Mouse (Mus musculus) CH12.LX (cell line): ENCODE results near the gene Pdk2. TPM values are rescaled to one million over a fixed set of nuclear protein-coding genes. Genes with fewer than 3 reads are reported as not detected.

ENCODE experiments used
- DNase-seq: peaks from one replicate; pipeline ENCODE4 v3.0.0-alpha.2; 2013; ENCODE audit errors: extremely low read depth
- H3K27ac ChIP-seq: 2 replicates; pipeline ENCODE4 v1.5.1; 2012; ENCODE audit warnings: low read depth, mild to moderate bottlenecking, control low read depth, moderate library complexity; ENCODE audit not compliant: insufficient read depth
- H3K27me3 ChIP-seq: replicated peaks from 2 replicates; pipeline ENCODE3; 2012; ENCODE audit warnings: inconsistent platforms
- H3K36me3 ChIP-seq, 2 experiments: replicated peaks in 1 of 2; 2 replicates each; pipeline versions ENCODE3 to v1.6.1; 2012; ENCODE audit warnings: inconsistent platforms in 1 of 2, low read length in 1 of 2, mild to moderate bottlenecking in 1 of 2, mixed read lengths in 1 of 2, moderate library complexity in 1 of 2; ENCODE audit not compliant: control insufficient read depth in 1 of 2, insufficient read depth in 1 of 2
- H3K4me1 ChIP-seq, 2 experiments: 2 replicates each; pipeline ENCODE4 v1.6.1; 2012; ENCODE audit warnings: inconsistent platforms in 1 of 2, moderate library complexity in 1 of 2; ENCODE audit not compliant: insufficient read depth in 2 of 2, control insufficient read depth in 1 of 2
- H3K4me2 ChIP-seq: 2 replicates; pipeline ENCODE4 v1.6.1; 2012; ENCODE audit warnings: low read depth, mild to moderate bottlenecking, control low read depth; ENCODE audit not compliant: poor library complexity, insufficient read depth, severe bottlenecking
- H3K4me3 ChIP-seq, 3 experiments: fragments of 150-350 bp in 1 of 3; sonication (generic) in 1 of 3; replicated peaks in 1 of 3; 2 replicates each; pipeline versions ENCODE3 to v1.5.1; 2011 to 2012; ENCODE audit warnings: low read depth in 2 of 3, low read length in 2 of 3, mild to moderate bottlenecking in 2 of 3, moderate library complexity in 2 of 3, control low read depth in 1 of 3, improper control_type of control experiment in 1 of 3, inconsistent platforms in 1 of 3, mixed read lengths in 1 of 3; ENCODE audit not compliant: poor library complexity in 1 of 3
- H3K79me2 ChIP-seq: replicated peaks from 2 replicates; pipeline ENCODE4 v1.6.1; 2012; ENCODE audit warnings: mild to moderate bottlenecking, moderate library complexity; ENCODE audit not compliant: control insufficient read depth, poor library complexity, insufficient read depth, severe bottlenecking; ENCODE audit errors: extremely low read depth
- H3K9ac ChIP-seq: 2 replicates; pipeline ENCODE4 v1.6.1; 2012; ENCODE audit warnings: low read depth, mild to moderate bottlenecking, control low read depth, moderate library complexity; ENCODE audit not compliant: insufficient read depth
- H3K9me3 ChIP-seq: replicated peaks from 2 replicates; pipeline ENCODE3; 2012; ENCODE audit warnings: low read length, inconsistent platforms, mixed read lengths
- BHLHE40 ChIP-seq: IDR thresholded peaks from 2 replicates; pipeline ENCODE4 v1.6.1; 2011; ENCODE audit warnings: mild to moderate bottlenecking, low read depth, low read length, improper control_type of control experiment
- CHD2 ChIP-seq: IDR thresholded peaks from 2 replicates; pipeline ENCODE4 v1.6.1; 2011; ENCODE audit warnings: low read length, improper control_type of control experiment
- CTCF ChIP-seq, 2 experiments: IDR thresholded peaks in 1 of 2; conservative IDR thresholded peaks in 1 of 2; 2 replicates each; pipeline ENCODE4 v1.5.1; 2011 to 2012; ENCODE audit warnings: low read depth in 2 of 2, low read length in 2 of 2, improper control_type of control experiment in 1 of 2, inconsistent platforms in 1 of 2, mild to moderate bottlenecking in 1 of 2, moderate library complexity in 1 of 2
- E2F4 ChIP-seq: IDR thresholded peaks from 2 replicates; pipeline ENCODE4 v1.6.1; 2011; ENCODE audit warnings: low read depth, low read length, improper control_type of control experiment; ENCODE audit not compliant: insufficient replicate concordance
- EP300 ChIP-seq: IDR thresholded peaks from 2 replicates; pipeline ENCODE4 v1.6.1; 2011; ENCODE audit warnings: low read length, improper control_type of control experiment
- ETS1 ChIP-seq: conservative IDR thresholded peaks from 2 replicates; pipeline ENCODE4 v1.6.1; 2012; ENCODE audit warnings: low read depth, mild to moderate bottlenecking, inconsistent platforms, low read length, improper control_type of control experiment, moderate library complexity
- GABPA ChIP-seq: IDR thresholded peaks from 2 replicates; pipeline ENCODE4 v1.6.1; 2012; ENCODE audit warnings: low read depth, low read length, improper control_type of control experiment, inconsistent platforms; ENCODE audit not compliant: insufficient replicate concordance
- HCFC1 ChIP-seq: IDR thresholded peaks from 2 replicates; pipeline ENCODE4 v1.6.1; 2012; ENCODE audit warnings: low read depth, mild to moderate bottlenecking, inconsistent platforms, low read length, improper control_type of control experiment
- JUND ChIP-seq: conservative IDR thresholded peaks from 2 replicates; pipeline ENCODE4 v1.6.1; 2011; ENCODE audit warnings: low read depth, low read length, improper control_type of control experiment
- KAT2A ChIP-seq: IDR thresholded peaks from 2 replicates; pipeline ENCODE4 v1.6.1; 2012; ENCODE audit warnings: low read length, improper control_type of control experiment, inconsistent platforms; ENCODE audit not compliant: insufficient replicate concordance
- MAZ ChIP-seq: IDR thresholded peaks from 2 replicates; pipeline ENCODE4 v1.6.1; 2012; ENCODE audit warnings: low read depth, mild to moderate bottlenecking, inconsistent platforms, low read length, improper control_type of control experiment, moderate library complexity
- NRF1 ChIP-seq: IDR thresholded peaks from 2 replicates; pipeline ENCODE4 v1.6.1; 2014; ENCODE audit warnings: low read depth, mild to moderate bottlenecking, inconsistent platforms, low read length, improper control_type of control experiment, moderate library complexity
- POLR2A ChIP-seq: IDR thresholded peaks from 2 replicates; pipeline ENCODE4 v1.6.1; 2011; ENCODE audit warnings: low read depth, mild to moderate bottlenecking, improper control_type of control experiment, low read length
- RAD21 ChIP-seq: IDR thresholded peaks from 2 replicates; pipeline ENCODE4 v1.6.1; 2011; ENCODE audit warnings: low read depth, mild to moderate bottlenecking, low read length, improper control_type of control experiment, moderate library complexity
- RCOR1 ChIP-seq: conservative IDR thresholded peaks from 2 replicates; pipeline ENCODE4 v1.6.1; 2012; ENCODE audit warnings: low read depth, mild to moderate bottlenecking, inconsistent platforms, low read length, improper control_type of control experiment
- TBP ChIP-seq: conservative IDR thresholded peaks from 2 replicates; pipeline ENCODE4 v1.6.1; 2011; ENCODE audit warnings: low read depth, low read length, improper control_type of control experiment
- TCF12 ChIP-seq: IDR thresholded peaks from 2 replicates; pipeline ENCODE4 v1.6.1; 2014; ENCODE audit warnings: low read depth, mild to moderate bottlenecking, inconsistent platforms, low read length, improper control_type of control experiment
- UBTF ChIP-seq: IDR thresholded peaks from 2 replicates; pipeline ENCODE4 v1.6.1; 2012; ENCODE audit warnings: low read depth, mild to moderate bottlenecking, inconsistent platforms, low read length, improper control_type of control experiment, moderate library complexity
- USF1 ChIP-seq: IDR thresholded peaks from 2 replicates; pipeline ENCODE4 v1.6.1; 2014; ENCODE audit warnings: low read depth, mild to moderate bottlenecking, inconsistent platforms, low read length, improper control_type of control experiment
- ZKSCAN1 ChIP-seq: IDR thresholded peaks from 2 replicates; pipeline ENCODE4 v1.6.1; 2012; ENCODE audit warnings: low read depth, inconsistent platforms, low read length, improper control_type of control experiment, borderline replicate concordance
- dilution Hi-C: fragments of 300-500 bp; cut with MboI; formaldehyde crosslinking; loops from 2 replicates; pipeline ENCODE4 v1.14.3; 2020; ENCODE audit warnings: low sequenced_read_pairs; ENCODE audit not compliant: extremely low pct_unique_long_range_greater_than_20kb, extremely low pct_ligation_motif_present
- in situ Hi-C: fragments of 300-500 bp; cut with MboI; formaldehyde crosslinking; loops from 3 replicates; pipeline ENCODE4 v1.14.3; 2019; ENCODE audit warnings: low sequenced_read_pairs, low pct_ligation_motif_present, low pct_unique_long_range_greater_than_20kb, mixed read lengths
- polyA plus RNA-seq: library from polyadenylated mRNA; unstranded; fragments of >175 nt; gene quantifications from 2 replicates; pipeline ENCODE4 v1.2.1, GENCODE M21; 2012; ENCODE audit warnings: low read depth; ENCODE audit not compliant: insufficient read length
- total RNA-seq, 2 experiments: library from RNA; depleted of rRNA; stranded (reverse); fragments of 300-350 nt in 1 of 2; fragments of >200 nt in 1 of 2; gene quantifications; 2 replicates each; pipeline ENCODE4 v1.2.3; 2012 to 2014

Pdk2 gene
- total and polyA plus RNA-seq, 3 experiments: not detected

DNA sequence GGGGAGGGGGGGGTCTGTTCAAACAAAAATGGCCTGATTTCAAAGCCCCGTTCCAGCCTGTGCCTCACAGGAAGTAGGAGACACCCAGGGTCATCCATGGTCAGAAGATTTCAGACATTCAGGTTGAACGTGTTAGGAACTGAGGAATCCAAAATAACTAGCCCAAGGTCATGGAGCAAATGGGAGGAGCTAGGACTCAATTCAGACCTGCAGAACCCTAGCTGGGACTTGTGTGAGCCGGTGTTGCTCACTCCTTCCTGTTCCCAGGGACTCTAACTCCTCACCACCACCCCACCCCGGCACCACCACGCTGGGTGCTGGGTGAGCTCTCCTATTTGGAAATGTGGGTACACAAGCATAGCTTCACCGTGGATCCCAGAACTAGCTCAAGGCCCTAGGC lies 53.8 kb downstream of the Pdk2 start:
- dilution Hi-C loops: no loop called here
- Histone ChIP-seq H3K4me2 (no peak overlapping the region), H3K9ac (no peak overlapping the region), H3K4me1 (peaks cover 8 to 29% of the 10 kb centered on the region in 2 experiments), H3K79me2 (no peaks in the 10 kb centered on the region)
- TF ChIP-seq BHLHE40: no peak
- TF ChIP-seq UBTF: no peak
- no peak for TF ChIP-seq POLR2A
- no peak for TF ChIP-seq RAD21
- TF ChIP-seq CHD2: no peak
- no peak for TF ChIP-seq RCOR1
- no peak for TF ChIP-seq MAZ
- no peak for TF ChIP-seq USF1
- no peak for TF ChIP-seq NRF1
- TF ChIP-seq KAT2A: no peak
- TF ChIP-seq GABPA: no peak
- TF ChIP-seq, all 38 proteins: peak for 0
- DNase-seq: no peak
- in situ Hi-C loops: no loop called here
- H3K27me3 ChIP-seq: peaks cover 25% of the 10 kb centered on the region
- H3K36me3 ChIP-seq: peaks cover 0 to 2% of the 10 kb centered on the region in 2 experiments
- no peak overlapping the region for H3K27ac ChIP-seq
- H3K4me3 ChIP-seq: no peak overlapping the region
- no peaks in the 10 kb centered on the region for H3K9me3 ChIP-seq

DNA sequence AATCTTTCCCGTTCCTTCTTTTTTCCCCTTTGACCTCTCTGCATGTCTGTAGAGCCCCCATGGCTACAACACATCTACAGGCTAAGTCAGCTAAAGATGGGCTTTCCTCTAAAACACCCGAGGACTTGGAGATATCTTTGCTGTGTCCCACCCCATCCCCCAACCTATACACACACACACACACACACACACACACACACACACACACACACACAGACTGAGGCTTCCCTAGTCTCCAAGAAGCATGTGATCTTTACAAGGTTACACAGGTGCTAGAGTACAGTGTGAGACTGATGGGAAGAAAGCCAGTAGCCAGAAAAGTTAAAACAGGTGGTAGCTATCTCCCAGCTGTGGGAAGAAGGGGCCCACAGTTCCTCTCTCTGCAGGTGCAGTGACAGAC lies 54.7 kb downstream of the Pdk2 start:
- in situ Hi-C loops: no loop called here
- dilution Hi-C loops: no loop called here
- H3K27ac ChIP-seq: no peak overlapping the region

More for the DNA sequence above, 54.7 kb downstream of the Pdk2 start:
- Histone ChIP-seq H3K27me3 (peaks cover 30% of the 10 kb centered on the region), H3K4me1 (peaks cover 0 to 20% of the 10 kb centered on the region in 2 experiments; a peak in 2 of 4 replicates), H3K36me3 (no peaks in the 10 kb centered on the region), H3K9me3 (no peaks in the 10 kb centered on the region), H3K79me2 (no peaks in the 10 kb centered on the region), H3K4me3 (no peak overlapping the region), H3K4me2 (no peak overlapping the region), H3K9ac (no peak overlapping the region)
- TF ChIP-seq TBP (no peak), HCFC1 (no peak), E2F4 (no peak), KAT2A (no peak), TCF12 (no peak), NRF1 (no peak), BHLHE40 (no peak), ZKSCAN1 (no peak), ETS1 (no peak), GABPA (no peak), EP300 (no peak), MAZ (no peak), CTCF (conservative IDR thresholded peaks at IDR 0.05 in 1 of 2, IDR thresholded peaks at IDR 0.05 in 1 of 2; ENCODE audit: low read depth in 2 of 2, low read length in 2 of 2) (no peak), UBTF (no peak), JUND (no peak)
- no peak for DNase-seq
